Mouse (Mus musculus) embryo, embryonic 11 days (tissue): ENCODE data around the gene D7Ertd443e.

Experiments used
- DNase-seq: peaks from one replicate; pipeline ENCODE4 v3.0.0-alpha.2; 2015

D7Ertd443e gene

DNA sequence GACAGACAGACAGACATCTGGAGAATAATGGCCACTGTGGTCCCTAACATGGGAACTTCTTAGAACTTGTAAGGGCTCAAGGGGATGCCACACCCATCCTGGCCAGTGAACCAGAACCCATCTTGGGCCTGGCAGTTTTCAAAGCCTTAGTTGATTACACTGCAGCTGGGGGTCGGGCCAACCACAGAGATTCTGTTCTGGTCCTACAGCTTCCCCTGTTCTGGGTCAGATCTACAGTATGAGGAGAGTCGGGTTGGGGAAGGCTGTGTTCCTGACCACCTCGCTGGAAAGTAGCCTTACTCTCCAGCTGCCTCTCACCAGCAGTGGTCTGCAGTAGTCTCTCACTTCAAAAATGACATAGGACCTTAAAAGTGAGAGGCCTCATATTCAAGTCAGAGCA is 159.2 kb downstream of the D7Ertd443e start:
- no peak for DNase-seq

DNA sequence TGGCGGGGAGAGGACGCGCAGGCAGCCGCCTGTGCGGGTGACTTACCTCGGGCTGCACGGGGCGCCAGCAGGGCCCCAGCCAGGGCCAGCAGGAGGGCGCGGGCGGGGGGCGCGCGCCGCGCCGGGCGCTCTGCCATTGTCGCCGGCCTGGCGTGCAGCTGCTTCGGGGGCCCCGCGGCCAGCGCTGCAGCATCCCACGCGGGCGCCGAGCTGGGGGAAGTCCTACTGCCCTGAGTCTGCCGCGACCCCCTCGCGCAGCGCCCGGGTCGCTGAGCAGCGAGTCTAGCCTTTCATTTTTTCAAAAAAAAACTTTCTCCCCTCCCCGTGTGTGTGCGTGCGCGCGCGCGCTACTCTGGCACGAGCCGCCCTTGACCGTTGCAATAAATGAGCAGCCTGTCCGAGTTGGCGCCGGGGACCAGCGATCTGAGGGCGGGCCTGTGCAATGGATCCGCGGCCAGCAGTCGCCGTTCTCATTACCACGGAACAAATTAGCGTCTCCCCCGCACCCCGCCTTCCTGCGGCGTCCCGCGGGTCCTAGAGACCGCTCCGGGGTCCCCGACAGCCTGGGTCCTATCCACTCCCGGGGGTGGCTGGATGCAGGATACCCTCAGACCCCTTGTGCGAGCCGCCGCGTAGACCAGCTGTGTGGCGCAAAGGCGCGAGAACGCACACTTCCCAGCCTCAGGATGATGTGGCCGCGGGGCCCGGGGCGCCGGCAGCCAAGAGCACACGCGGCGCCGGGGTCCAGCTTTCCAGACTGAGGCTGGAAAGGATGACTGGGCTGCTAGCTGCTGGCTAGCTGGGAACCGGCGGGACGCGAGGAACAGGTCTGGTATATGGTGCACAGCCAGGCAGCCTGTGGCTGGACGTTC is 160.5 kb downstream of the D7Ertd443e start:
- peak; percentile 79 for DNase-seq

DNA sequence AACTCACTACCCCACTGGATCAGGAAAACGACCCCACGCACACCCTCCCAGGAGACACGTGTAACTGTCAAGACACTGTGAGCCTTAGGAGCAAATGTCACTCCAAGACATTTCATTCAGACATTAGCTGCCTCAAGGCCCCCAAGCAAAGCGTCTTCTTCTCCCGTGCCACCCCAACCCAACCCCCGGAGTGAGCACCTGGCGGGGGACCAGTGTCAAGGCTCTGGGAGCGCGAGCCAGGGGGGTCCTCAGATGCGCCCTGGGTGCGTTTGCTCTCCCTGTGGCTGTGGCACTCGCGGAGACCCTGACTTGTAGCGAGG is 161.1 kb downstream of the D7Ertd443e start:
- no peak for DNase-seq

DNA sequence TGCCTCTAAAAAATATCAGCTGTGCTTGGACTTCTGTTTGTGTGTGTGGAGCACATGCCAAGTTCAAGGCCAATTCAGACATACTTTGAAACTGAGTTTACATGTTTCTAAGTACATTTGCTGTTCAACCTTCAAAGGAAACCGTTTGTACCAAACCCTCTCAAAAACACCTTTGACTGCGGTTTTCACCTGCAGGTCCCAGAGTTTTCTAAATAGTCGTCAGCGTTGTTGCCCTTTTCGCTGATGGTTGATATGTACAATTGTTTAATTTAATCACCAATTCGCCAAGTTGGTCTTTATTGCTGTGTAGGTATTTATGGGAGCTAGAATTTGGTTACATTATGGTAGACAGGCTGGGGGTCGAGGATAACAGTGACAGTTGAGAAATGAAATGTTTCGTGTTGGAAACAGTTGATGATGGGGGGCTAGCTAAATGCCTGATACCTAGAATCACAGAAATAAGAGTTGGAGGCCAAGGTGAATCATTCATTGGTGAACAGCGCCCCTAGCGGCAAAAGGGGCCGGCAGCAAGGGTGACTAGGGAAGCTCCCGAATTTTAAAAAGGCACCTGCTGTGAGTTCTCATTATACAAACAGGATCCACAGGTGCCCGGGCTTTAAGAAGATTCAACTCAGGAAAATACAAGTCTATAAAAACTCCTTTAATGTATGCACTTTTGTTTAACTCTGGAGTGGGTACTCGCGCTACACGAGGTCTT is 161.9 kb downstream of the D7Ertd443e start:
- DNase-seq = peak; percentile 88
